Mouse (Mus musculus) erythroblast, embryonic 14.5 days (primary cell): ENCODE measurements around the gene Atxn2l.

ENCODE experiments used
- GATA1 ChIP-seq: IDR thresholded peaks from 2 replicates; pipeline ENCODE4 v1.6.1; 2012; ENCODE audit warnings: low read length, inconsistent platforms, mixed read lengths
- TAL1 ChIP-seq: IDR thresholded peaks from 3 replicates; pipeline ENCODE4 v1.6.1; 2012; ENCODE audit warnings: low read length, inconsistent platforms, mixed read lengths

DNA sequence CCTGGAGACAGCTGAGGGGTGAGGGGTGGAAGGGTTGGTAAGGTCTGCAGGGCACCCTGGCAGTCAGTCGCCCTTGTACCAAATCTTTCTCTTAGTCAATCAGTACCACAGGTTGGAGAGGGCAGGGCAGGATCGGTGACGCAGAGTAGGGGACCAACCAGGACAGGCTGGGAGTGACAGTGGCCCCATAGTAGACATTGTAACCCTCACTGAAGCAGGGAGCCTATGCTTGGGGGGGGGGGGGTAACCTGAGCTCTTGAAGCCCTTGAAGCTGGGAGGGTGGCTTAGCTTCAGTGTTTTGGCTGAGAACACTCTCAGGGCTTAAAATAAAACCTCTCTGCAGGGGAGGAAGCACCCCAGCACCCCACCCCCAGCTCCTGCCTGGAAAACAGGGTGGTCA, 41.6 kb downstream of the Atxn2l start:
- TF ChIP-seq TAL1 (no peak), GATA1 (no peak)
